Mouse (Mus musculus): ENCODE data around the gene Aldh2. TPM values are rescaled to one million over a fixed set of nuclear protein-coding genes. Genes with fewer than 3 reads are reported as not detected.

Gene Aldh2
- total and polyA plus RNA-seq, 3 experiments: 198 to 471 (median 267) TPM

- DNase-seq (ENCODE audit: low read depth, low spot score): no peak
- TF ChIP-seq NRF1 (IDR thresholded peaks at IDR 0.05; ENCODE audit: insufficient read depth, low read depth, low read length, poor library complexity, severe bottlenecking): no peak
- TF ChIP-seq MYC (IDR thresholded peaks at IDR 0.05; ENCODE audit: low read depth, low read length): no peak
- TF ChIP-seq ZC3H11A (IDR thresholded peaks at IDR 0.05; ENCODE audit: low read depth, low read length): no peak
- TF ChIP-seq TBP (IDR thresholded peaks at IDR 0.05; ENCODE audit: low read depth, low read length): no peak
- TF ChIP-seq SIN3A (IDR thresholded peaks at IDR 0.05; ENCODE audit: low read length): no peak
- TF ChIP-seq UBTF (IDR thresholded peaks at IDR 0.05; ENCODE audit: borderline replicate concordance, insufficient read depth, low read depth, low read length): no peak
- TF ChIP-seq MAZ (IDR thresholded peaks at IDR 0.05; ENCODE audit: low read depth, low read length): no peak
- H3K27me3 ChIP-seq (ENCODE audit: control insufficient read depth in 1 of 2, insufficient read depth in 2 of 2, low read length in 2 of 2): no peaks in the 10 kb centered on the region
- peaks cover 10% of the 10 kb centered on the region for H3K79me2 ChIP-seq (ENCODE audit: control insufficient read depth, insufficient read depth, low read length, poor library complexity)
- no peak overlapping the region for H3K27ac ChIP-seq (ENCODE audit: control insufficient read depth, low read depth, low read length)
- no peaks in the 10 kb centered on the region for H3K9me3 ChIP-seq (replicated peaks; ENCODE audit: insufficient read depth, low read length)
- H3K36me3 ChIP-seq (ENCODE audit: control insufficient read depth in 1 of 2, insufficient read depth in 2 of 2, low read length in 2 of 2): no peaks in the 10 kb centered on the region; a peak in 2 of 4 replicates
- H3K9ac ChIP-seq (ENCODE audit: control insufficient read depth, low read depth, low read length, poor library complexity, severe bottlenecking): no peak overlapping the region
- peaks cover 0 to 8% of the 10 kb centered on the region in 2 experiments; a peak in 1 of 4 replicates for H3K4me1 ChIP-seq (ENCODE audit: control insufficient read depth in 1 of 2, insufficient read depth in 2 of 2, low read length in 2 of 2)
- no peak overlapping the region for H3K4me3 ChIP-seq (ENCODE audit: control insufficient read depth in 1 of 2, insufficient read depth in 1 of 2, low read depth in 2 of 2, low read length in 2 of 2)
Observed at GRCm38 (mm10) chr5:121623241-121623640, 29.6 kb upstream of the Aldh2 start.

- H3K27me3 ChIP-seq (ENCODE audit: control insufficient read depth in 1 of 2, insufficient read depth in 2 of 2, low read length in 2 of 2): no peaks in the 10 kb centered on the region
- peaks cover 0 to 8% of the 10 kb centered on the region in 2 experiments; a peak in 1 of 4 replicates for H3K4me1 ChIP-seq (ENCODE audit: control insufficient read depth in 1 of 2, insufficient read depth in 2 of 2, low read length in 2 of 2)
- H3K4me3 ChIP-seq (ENCODE audit: control insufficient read depth in 1 of 2, insufficient read depth in 1 of 2, low read depth in 2 of 2, low read length in 2 of 2): no peak overlapping the region
- no peak for DNase-seq (ENCODE audit: low read depth, low spot score)
- H3K27ac ChIP-seq (ENCODE audit: control insufficient read depth, low read depth, low read length): no peak overlapping the region
- H3K36me3 ChIP-seq (ENCODE audit: control insufficient read depth in 1 of 2, insufficient read depth in 2 of 2, low read length in 2 of 2): peaks cover 0 to 2% of the 10 kb centered on the region in 2 experiments; a peak in 2 of 4 replicates
- H3K79me2 ChIP-seq (ENCODE audit: control insufficient read depth, insufficient read depth, low read length, poor library complexity): peaks cover 10% of the 10 kb centered on the region
- no peak for TF ChIP-seq TAL1 (IDR thresholded peaks at IDR 0.05; ENCODE audit: low read length)
- TF ChIP-seq GATA1 (IDR thresholded peaks at IDR 0.05; ENCODE audit: low read depth, low read length): no peak
- no peak for TF ChIP-seq POLR2A (IDR thresholded peaks at IDR 0.05; ENCODE audit: control insufficient read depth in 1 of 2, insufficient read depth in 1 of 2, low read depth in 1 of 2, low read length in 2 of 2, poor library complexity in 1 of 2)
- no peak for TF ChIP-seq RAD21 (IDR thresholded peaks at IDR 0.05; ENCODE audit: low read depth, low read length)
- TF ChIP-seq E2F4 (IDR thresholded peaks at IDR 0.05; ENCODE audit: borderline replicate concordance, low read depth, low read length): no peak
- TF ChIP-seq MXI1 (IDR thresholded peaks at IDR 0.05; ENCODE audit: low read depth, low read length): no peak
- TF ChIP-seq SMC3 (IDR thresholded peaks at IDR 0.05; ENCODE audit: low read depth, low read length): no peak
- no peak for TF ChIP-seq BHLHE40 (IDR thresholded peaks at IDR 0.05; ENCODE audit: borderline replicate concordance, low read depth, low read length)
- TF ChIP-seq MAZ (IDR thresholded peaks at IDR 0.05; ENCODE audit: low read depth, low read length): no peak
- TF ChIP-seq MYB (IDR thresholded peaks at IDR 0.05; ENCODE audit: low read depth, low read length): no peak
- no peak for TF ChIP-seq ZMIZ1 (IDR thresholded peaks at IDR 0.05; ENCODE audit: low read depth, low read length)
- no peak for TF ChIP-seq KAT2A (conservative IDR thresholded peaks at IDR 0.05; ENCODE audit: low read depth, low read length)
- H3K9me3 ChIP-seq (replicated peaks; ENCODE audit: insufficient read depth, low read length): no peaks in the 10 kb centered on the region
- no peak overlapping the region for H3K9ac ChIP-seq (ENCODE audit: control insufficient read depth, low read depth, low read length, poor library complexity, severe bottlenecking)
Observed at GRCm38 (mm10) chr5:121621102-121621501, 27.5 kb upstream of the Aldh2 start.

All from MEL (cell line).